Mouse (Mus musculus) stomach, embryonic 15.5 days (tissue): ENCODE results near the gene Hist1h3g. TPM values are rescaled to one million over a fixed set of nuclear protein-coding genes. Genes with fewer than 3 reads are reported as not detected.
"Not testable (repeated sequence)": the region's sequence is repeated elsewhere in the genome, so short reads cannot be mapped to it uniquely, and the experiment has no call there.

Experiments
- ATAC-seq: fragments of 200-750 bp; cut with Nextera tagmentation; 2 replicates; pipeline ENCODE4 v1.8.0; 2017; ENCODE audit warnings: low read depth, moderate number of reproducible peaks, moderate TSS enrichment; ENCODE audit not compliant: insufficient read depth, low FRiP score
- H3K27ac ChIP-seq: fragments of 300-500 bp; sonication (generic); 2 replicates; pipeline ENCODE4 v1.5.1; 2015; ENCODE audit warnings: mild to moderate bottlenecking, inconsistent platforms
- H3K27me3 ChIP-seq: fragments of 300-500 bp; sonication (generic); replicated peaks from 2 replicates; pipeline ENCODE4 v1.6.1; 2015; ENCODE audit warnings: inconsistent platforms
- H3K36me3 ChIP-seq: fragments of 300-500 bp; sonication (generic); 2 replicates; pipeline ENCODE4 v1.6.1; 2015; ENCODE audit warnings: inconsistent platforms
- H3K4me1 ChIP-seq: fragments of 300-500 bp; sonication (generic); 2 replicates; pipeline ENCODE4 v1.6.1; 2015; ENCODE audit warnings: inconsistent platforms
- H3K4me2 ChIP-seq: fragments of 300-500 bp; sonication (generic); 2 replicates; pipeline ENCODE4 v1.6.1; 2015; ENCODE audit warnings: mild to moderate bottlenecking, inconsistent platforms
- H3K4me3 ChIP-seq: fragments of 300-500 bp; sonication (generic); replicated peaks from 2 replicates; pipeline ENCODE4 v1.5.1; 2015; ENCODE audit warnings: inconsistent platforms
- H3K9ac ChIP-seq: fragments of 300-500 bp; sonication (generic); 2 replicates; pipeline ENCODE4 v1.6.1; 2015; ENCODE audit warnings: inconsistent platforms
- H3K9me3 ChIP-seq: fragments of 300-500 bp; sonication (generic); 2 replicates; pipeline ENCODE4 v1.6.1; 2016; ENCODE audit warnings: inconsistent platforms
- WGBS: fragments of 180-500 bp; shearing (Covaris S2); methylation state at CpG from one replicate; pipeline ENCODE4 v1.1.7; 2015; 5-methylcytosine and 5-hydroxymethylcytosine counted together
- polyA plus RNA-seq: library from polyadenylated mRNA; unstranded; fragments of >200 nt; fragmentation: Nextera tagmentation; extraction: Ambion mirVana; gene quantifications from 2 replicates; pipeline ENCODE4 v1.2.1, GENCODE M21; 2015

Hist1h3g gene
- polyA plus RNA-seq, 1 experiment from 2014 or later = 7.3 TPM

GRCm38 (mm10) chr13:23529480-23530165 is 5.6 kb upstream of the Hist1h3g start:
- H3K9ac ChIP-seq = 0 out of 2 replicates have a peak overlapping the region, but pooled peaks have one; percentile 6
- peak overlapping the region; percentile 98 for H3K27ac ChIP-seq
- peak overlapping the region; percentile 70 for H3K4me2 ChIP-seq
- H3K4me3 ChIP-seq = peak overlapping the region; percentile 50
- WGBS = 17% methylated on average over 2 of the region's 2 CpGs
- H3K4me1 ChIP-seq = peaks cover 13% of the 10 kb centered on the region
- no peak for ATAC-seq
- H3K27me3 ChIP-seq = no peaks in the 10 kb centered on the region
- no peaks in the 10 kb centered on the region for H3K9me3 ChIP-seq
- no peaks in the 10 kb centered on the region for H3K36me3 ChIP-seq

GRCm38 (mm10) chr13:23530181-23530900 is 4.9 kb upstream of the Hist1h3g start:
- peak overlapping the region; percentile 70 for H3K4me2 ChIP-seq
- H3K4me1 ChIP-seq = peaks cover 13% of the 10 kb centered on the region
- no peaks in the 10 kb centered on the region for H3K27me3 ChIP-seq
- peak overlapping the region; percentile 50 for H3K4me3 ChIP-seq
- no peak for ATAC-seq
- peak overlapping the region; percentile 98 for H3K27ac ChIP-seq
- H3K9me3 ChIP-seq = no peaks in the 10 kb centered on the region
- 0% methylated on average over 20 of the region's 20 CpGs for WGBS
- peak overlapping the region; percentile 43; the same call in 1 of the 2 replicates for H3K9ac ChIP-seq
- no peaks in the 10 kb centered on the region for H3K36me3 ChIP-seq

GRCm38 (mm10) chr13:23530901-23531875 is 4.0 kb upstream of the Hist1h3g start, which contains the start of gene Hist1h4h:
Hist1h4h (plus strand) TSS chr13:23531050.
- ATAC-seq = peak; percentile 77
- H3K4me1 ChIP-seq = peaks cover 13% of the 10 kb centered on the region
- no peaks in the 10 kb centered on the region for H3K36me3 ChIP-seq
- H3K4me3 ChIP-seq = peak within 1 kb of the TSS; percentile 50
- H3K27ac ChIP-seq = peak within 1 kb of the TSS; percentile 98
- under 1% methylated on average over 60 of the region's 70 CpGs for WGBS
- no peaks in the 10 kb centered on the region for H3K9me3 ChIP-seq
- peak within 1 kb of the TSS; percentile 70 for H3K4me2 ChIP-seq
- no peaks in the 10 kb centered on the region for H3K27me3 ChIP-seq
- H3K9ac ChIP-seq = peak within 1 kb of the TSS; percentile 43; the same call in 1 of the 2 replicates

GRCm38 (mm10) chr13:23532262-23533075 is 2.8 kb upstream of the Hist1h3g start:
- H3K36me3 ChIP-seq = no peaks in the 10 kb centered on the region
- peak overlapping the region; percentile 39; the same call in 1 of the 2 replicates for H3K9ac ChIP-seq
- peak overlapping the region; percentile 98 for H3K27ac ChIP-seq
- no peak for ATAC-seq
- H3K4me3 ChIP-seq = peak overlapping the region; percentile 50
- H3K9me3 ChIP-seq = no peaks in the 10 kb centered on the region
- 15% methylated on average over 9 of the region's 9 CpGs for WGBS
- no peaks in the 10 kb centered on the region for H3K27me3 ChIP-seq
- peak overlapping the region; percentile 70 for H3K4me2 ChIP-seq
- peaks cover 20% of the 10 kb centered on the region for H3K4me1 ChIP-seq

- not testable (repeated sequence) for H3K27me3 ChIP-seq, H3K36me3 ChIP-seq, H3K9me3 ChIP-seq
- Histone ChIP-seq H3K4me2 (peak within 1 kb of the TSS; percentile 70), H3K4me3 (peak within 1 kb of the TSS; percentile 50), H3K9ac (peak within 1 kb of the TSS; percentile 34; the same call in 1 of the 2 replicates), H3K4me1 (peaks cover 21% of the 10 kb centered on the region), H3K27ac (peak within 1 kb of the TSS; percentile 98)
- WGBS = under 1% methylated on average over 32 of the region's 53 CpGs
- peak; percentile 57 for ATAC-seq
These were observed 1.5 kb upstream of the Hist1h3g start, which contains the start of gene Hist1h2af for GRCm38 (mm10) chr13:23533560-23534367. Hist1h2af (plus strand) TSS chr13:23533906.

- under 1% methylated on average over 15 of the region's 15 CpGs for WGBS
- Histone ChIP-seq H3K4me3 (peak overlapping the region; percentile 50), H3K27ac (peak overlapping the region; percentile 87), H3K4me1 (peaks cover 17% of the 10 kb centered on the region), H3K27me3 (no peaks in the 10 kb centered on the region), H3K4me2 (peak overlapping the region; percentile 70), H3K9me3 (no peaks in the 10 kb centered on the region), H3K36me3 (no peaks in the 10 kb centered on the region), H3K9ac (peak overlapping the region; percentile 1; the same call in 1 of the 2 replicates)
- 0 out of 2 replicates have a peak, but pooled peaks have one; percentile 11 for ATAC-seq
These were observed 672 bp upstream of the Hist1h3g start for GRCm38 (mm10) chr13:23534368-23535131.

- WGBS = 14% methylated on average over 7 of the region's 7 CpGs
- peak overlapping the region; percentile 35 for H3K4me3 ChIP-seq
- H3K4me2 ChIP-seq = peak overlapping the region; percentile 70
- no peaks in the 10 kb centered on the region for H3K36me3 ChIP-seq
- H3K4me1 ChIP-seq = peaks cover 17% of the 10 kb centered on the region
- peak overlapping the region; percentile 68 for H3K27ac ChIP-seq
- ATAC-seq = no peak
- peak overlapping the region; percentile 9; the same call in 1 of the 2 replicates for H3K9ac ChIP-seq
- H3K9me3 ChIP-seq = no peaks in the 10 kb centered on the region
- H3K27me3 ChIP-seq = no peaks in the 10 kb centered on the region
These were observed 1.0 kb downstream of the Hist1h3g start for GRCm38 (mm10) chr13:23536076-23536822.

- H3K27ac ChIP-seq = no peak overlapping the region; the same call in 1 of the 2 replicates
- H3K9me3 ChIP-seq = no peaks in the 10 kb centered on the region
- no peaks in the 10 kb centered on the region for H3K27me3 ChIP-seq
- no peaks in the 10 kb centered on the region for H3K36me3 ChIP-seq
- H3K4me2 ChIP-seq = peak overlapping the region; percentile 70
- H3K4me1 ChIP-seq = peaks cover 16% of the 10 kb centered on the region
- ATAC-seq = no peak
- no peak overlapping the region for H3K9ac ChIP-seq
- 68% methylated on average over 3 of the region's 3 CpGs for WGBS
- H3K4me3 ChIP-seq = peak overlapping the region; percentile 8; the same call in 1 of the 2 replicates
These were observed 1.9 kb downstream of the Hist1h3g start for GRCm38 (mm10) chr13:23537006-23537710.

- no peaks in the 10 kb centered on the region for H3K36me3 ChIP-seq
- no peak overlapping the region for H3K9ac ChIP-seq
- H3K4me1 ChIP-seq = peaks cover 7% of the 10 kb centered on the region; the same call in 1 of the 2 replicates
- H3K4me3 ChIP-seq = no peak overlapping the region
- no peaks in the 10 kb centered on the region for H3K9me3 ChIP-seq
- H3K4me2 ChIP-seq = no peak overlapping the region
- H3K27me3 ChIP-seq = no peaks in the 10 kb centered on the region
- 64% methylated on average over 5 of the region's 5 CpGs for WGBS
- no peak overlapping the region for H3K27ac ChIP-seq
- ATAC-seq = no peak
These were observed 3.0 kb downstream of the Hist1h3g start for GRCm38 (mm10) chr13:23538249-23538648.
